Mouse (Mus musculus) heart, embryonic 12.5 days (tissue): ENCODE measurements around the gene Nfxl1. TPM values are rescaled to one million over a fixed set of nuclear protein-coding genes. Genes with fewer than 3 reads are reported as not detected.

Experiments
- ATAC-seq: fragments of 200-750 bp; cut with Nextera tagmentation; 2 replicates; pipeline ENCODE4 v1.8.0; 2017; ENCODE audit warnings: moderate TSS enrichment, moderate library complexity; ENCODE audit not compliant: insufficient number of reproducible peaks, low FRiP score
- H3K27ac ChIP-seq: fragments of 300-500 bp; sonication (generic); 2 replicates; pipeline ENCODE4 v1.5.1; 2016; ENCODE audit warnings: mild to moderate bottlenecking, moderate library complexity; ENCODE audit not compliant: poor library complexity, severe bottlenecking
- H3K27me3 ChIP-seq: fragments of 300-500 bp; sonication (generic); replicated peaks from 2 replicates; pipeline ENCODE4 v1.6.1; 2016; ENCODE audit warnings: mild to moderate bottlenecking, moderate library complexity
- H3K36me3 ChIP-seq: fragments of 300-500 bp; sonication (generic); 2 replicates; pipeline ENCODE4 v1.6.1; 2016; ENCODE audit warnings: mild to moderate bottlenecking, moderate library complexity
- H3K4me1 ChIP-seq: fragments of 300-500 bp; sonication (generic); replicated peaks from 2 replicates; pipeline ENCODE4 v1.6.1; 2016; ENCODE audit warnings: mild to moderate bottlenecking
- H3K4me2 ChIP-seq: fragments of 300-500 bp; sonication (generic); 2 replicates; pipeline ENCODE4 v1.6.1; 2016; ENCODE audit warnings: mild to moderate bottlenecking, moderate library complexity
- H3K4me3 ChIP-seq: fragments of 300-500 bp; sonication (generic); 2 replicates; pipeline ENCODE4 v1.5.1; 2016; ENCODE audit warnings: mild to moderate bottlenecking
- H3K9ac ChIP-seq: fragments of 300-500 bp; sonication (generic); 2 replicates; pipeline ENCODE4 v1.6.1; 2016; ENCODE audit warnings: mild to moderate bottlenecking, moderate library complexity
- H3K9me3 ChIP-seq: fragments of 300-500 bp; sonication (generic); replicated peaks from 2 replicates; pipeline ENCODE4 v1.6.1; 2016; ENCODE audit warnings: mild to moderate bottlenecking, moderate library complexity
- WGBS: fragments of 180-500 bp; shearing (Covaris S2); methylation state at CpG from one replicate; pipeline ENCODE4 v1.1.7; 2016; 5-methylcytosine and 5-hydroxymethylcytosine counted together
- polyA plus RNA-seq: library from polyadenylated mRNA; unstranded; fragments of >200 nt; fragmentation: Nextera tagmentation; extraction: Ambion mirVana; gene quantifications from 2 replicates; pipeline ENCODE4 v1.2.1, GENCODE M21; 2016

Gene Nfxl1
- polyA plus RNA-seq, 1 experiment from 2014 or later: 17.6 TPM

DNA sequence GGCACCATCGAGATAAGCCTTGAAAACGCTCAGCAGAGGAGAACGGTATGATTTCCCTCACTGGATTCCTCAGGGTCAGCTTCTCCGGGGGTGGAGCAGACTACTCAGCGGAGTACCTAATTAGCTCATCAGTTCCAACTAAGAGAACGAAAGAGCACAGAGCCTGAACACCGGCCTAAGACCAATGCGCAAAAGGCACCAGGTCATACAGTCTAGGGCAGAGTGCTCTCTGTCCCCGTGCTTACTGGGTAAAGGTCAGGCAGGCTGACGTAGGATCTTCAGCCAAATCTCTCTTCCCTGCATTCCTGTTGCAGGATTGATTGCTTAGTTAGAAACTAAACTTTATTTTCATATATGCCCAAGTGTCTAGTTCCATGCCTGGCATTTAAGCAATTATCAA, 61.2 kb downstream of the Nfxl1 start:
- H3K4me3 ChIP-seq: no peak overlapping the region
- H3K4me1 ChIP-seq: peaks cover 62% of the 10 kb centered on the region
- H3K9ac ChIP-seq: no peak overlapping the region
- no peaks in the 10 kb centered on the region for H3K36me3 ChIP-seq
- H3K9me3 ChIP-seq: no peaks in the 10 kb centered on the region
- H3K27me3 ChIP-seq: no peaks in the 10 kb centered on the region
- no peak for ATAC-seq
- H3K27ac ChIP-seq: no peak overlapping the region
- no peak overlapping the region for H3K4me2 ChIP-seq
- 48% methylated on average over 10 of the region's 10 CpGs for WGBS

GRCm38 (mm10) chr5:72496756-72497155, 62.7 kb downstream of the Nfxl1 start:
- ATAC-seq: no peak
- no peaks in the 10 kb centered on the region for H3K36me3 ChIP-seq
- 66% methylated on average over 4 of the region's 4 CpGs for WGBS
- no peak overlapping the region for H3K4me2 ChIP-seq
- no peak overlapping the region for H3K9ac ChIP-seq
- no peak overlapping the region for H3K4me3 ChIP-seq
- H3K9me3 ChIP-seq: no peaks in the 10 kb centered on the region
- H3K4me1 ChIP-seq: peaks cover 49% of the 10 kb centered on the region
- no peaks in the 10 kb centered on the region for H3K27me3 ChIP-seq
- H3K27ac ChIP-seq: no peak overlapping the region

- H3K9me3 ChIP-seq: no peaks in the 10 kb centered on the region
- no peaks in the 10 kb centered on the region for H3K27me3 ChIP-seq
- no peak overlapping the region for H3K4me3 ChIP-seq
- H3K36me3 ChIP-seq: no peaks in the 10 kb centered on the region
- peak overlapping the region; percentile 89 for H3K27ac ChIP-seq
- peak; percentile 66 for ATAC-seq
- H3K9ac ChIP-seq: no peak overlapping the region
- H3K4me2 ChIP-seq: peak overlapping the region; percentile 43
- 27% methylated on average over 7 of the region's 7 CpGs for WGBS
- peaks cover 36% of the 10 kb centered on the region for H3K4me1 ChIP-seq
These were observed 65.6 kb downstream of the Nfxl1 start for GRCm38 (mm10) chr5:72493906-72494305.

GRCm38 (mm10) chr5:72491232-72491631, 68.3 kb downstream of the Nfxl1 start:
- Histone ChIP-seq H3K27ac (no peak overlapping the region), H3K27me3 (no peaks in the 10 kb centered on the region), H3K4me3 (no peak overlapping the region), H3K4me1 (peaks cover 12% of the 10 kb centered on the region), H3K9ac (no peak overlapping the region), H3K9me3 (no peaks in the 10 kb centered on the region), H3K4me2 (no peak overlapping the region), H3K36me3 (no peaks in the 10 kb centered on the region)
- 43% methylated on average over 2 of the region's 2 CpGs for WGBS
- ATAC-seq: no peak

DNA sequence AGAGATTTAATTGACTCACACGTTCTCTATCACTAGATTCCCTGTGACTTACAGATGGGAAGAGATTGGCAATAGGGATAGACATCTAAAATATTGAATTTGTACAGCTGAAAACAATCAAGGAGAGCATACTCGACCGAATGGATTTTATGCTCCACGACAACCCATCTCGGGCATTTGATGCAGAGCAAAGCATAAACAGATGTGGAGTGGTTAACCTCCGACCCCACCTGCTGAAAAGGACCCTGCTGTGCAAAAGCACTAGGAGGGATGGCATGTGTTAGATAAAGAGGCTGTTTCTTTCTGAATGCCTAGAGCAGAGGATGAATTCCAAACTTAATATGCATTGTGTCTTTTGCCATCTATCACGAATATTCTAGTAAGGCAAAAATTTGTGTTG, 79.0 kb downstream of the Nfxl1 start:
- no peaks in the 10 kb centered on the region for H3K4me1 ChIP-seq
- H3K36me3 ChIP-seq: no peaks in the 10 kb centered on the region
- no peak for ATAC-seq
- H3K9ac ChIP-seq: no peak overlapping the region
- no peak overlapping the region for H3K27ac ChIP-seq
- no peak overlapping the region for H3K4me3 ChIP-seq
- H3K9me3 ChIP-seq: no peaks in the 10 kb centered on the region
- WGBS: 41% methylated on average over 7 of the region's 7 CpGs
- H3K27me3 ChIP-seq: no peaks in the 10 kb centered on the region
- no peak overlapping the region for H3K4me2 ChIP-seq

- no peaks in the 10 kb centered on the region for H3K9me3 ChIP-seq
- no peaks in the 10 kb centered on the region for H3K27me3 ChIP-seq
- peak; percentile 53; the same call in 1 of the 2 replicates for ATAC-seq
- peaks cover 13% of the 10 kb centered on the region for H3K4me1 ChIP-seq
- H3K4me2 ChIP-seq: peak overlapping the region; percentile 35
- H3K27ac ChIP-seq: peak overlapping the region; percentile 16; the same call in 1 of the 2 replicates
- no peak overlapping the region for H3K4me3 ChIP-seq
- H3K36me3 ChIP-seq: no peaks in the 10 kb centered on the region
- 34% methylated on average over 12 of the region's 12 CpGs for WGBS
- no peak overlapping the region for H3K9ac ChIP-seq
These were observed 87.0 kb downstream of the Nfxl1 start for GRCm38 (mm10) chr5:72472317-72473009.

- Histone ChIP-seq H3K4me3 (no peak overlapping the region), H3K9me3 (no peaks in the 10 kb centered on the region), H3K4me2 (no peak overlapping the region), H3K27ac (no peak overlapping the region), H3K27me3 (no peaks in the 10 kb centered on the region), H3K4me1 (peaks cover 13% of the 10 kb centered on the region), H3K36me3 (no peaks in the 10 kb centered on the region), H3K9ac (no peak overlapping the region)
- 72% methylated on average over 7 of the region's 7 CpGs for WGBS
- no peak for ATAC-seq
These were observed 87.7 kb downstream of the Nfxl1 start for GRCm38 (mm10) chr5:72471746-72472145.

- no peak overlapping the region for H3K4me2 ChIP-seq
These were observed 94.6 kb downstream of the Nfxl1 start for GRCm38 (mm10) chr5:72464932-72465331.

More at GRCm38 (mm10) chr5:72464932-72465331, 94.6 kb downstream of the Nfxl1 start:
- H3K4me1 ChIP-seq: no peaks in the 10 kb centered on the region
- no peak overlapping the region for H3K9ac ChIP-seq
- no peaks in the 10 kb centered on the region for H3K9me3 ChIP-seq
- 74% methylated on average over 3 of the region's 3 CpGs for WGBS
- H3K27ac ChIP-seq: no peak overlapping the region
- ATAC-seq: no peak
- no peaks in the 10 kb centered on the region for H3K27me3 ChIP-seq
- H3K4me3 ChIP-seq: no peak overlapping the region
- no peaks in the 10 kb centered on the region for H3K36me3 ChIP-seq

Other genes starting within 250 kb of the Nfxl1 start
- 26.2 and 28.9 TPM in 2 replicates for gene Corin, start 55.2 kb downstream of the Nfxl1 start, polyA plus RNA-seq
- 0.27 and 0.35 TPM in 2 replicates for gene Zar1, start 21.6 kb upstream of the Nfxl1 start, polyA plus RNA-seq
- gene Gm5868, start 27.9 kb upstream of the Nfxl1 start, polyA plus RNA-seq: not detected in 2 replicates
- not detected in 2 replicates for gene Cnga1, start 84.6 kb upstream of the Nfxl1 start, polyA plus RNA-seq
- gene Nipal1, start 88.1 kb upstream of the Nfxl1 start, polyA plus RNA-seq: 0.24 TPM in 1 of 2 replicates, not detected in the other
- not detected in 2 replicates for gene Txk, start 193.1 kb upstream of the Nfxl1 start, polyA plus RNA-seq